Mouse (Mus musculus) liver, embryonic 14.5 days (tissue): Measurements from ENCODE around the gene Slc22a21.

Source experiments
- CTCF ChIP-seq: IDR thresholded peaks from 2 replicates; pipeline ENCODE4 v1.5.1; 2016; ENCODE audit warnings: antibody characterized with exemption, low read depth, control low read depth
- EP300 ChIP-seq: IDR thresholded peaks from 2 replicates; pipeline ENCODE4 v1.6.1; 2016; ENCODE audit warnings: antibody characterized with exemption, low read depth

- TF ChIP-seq CTCF (no peak), EP300 (no peak)
Measured at GRCm38 (mm10) chr11:54017596-54017995, 37.5 kb upstream of the Slc22a21 start.
